Mouse (Mus musculus): ENCODE measurements around the gene Crhr1.

DNA sequence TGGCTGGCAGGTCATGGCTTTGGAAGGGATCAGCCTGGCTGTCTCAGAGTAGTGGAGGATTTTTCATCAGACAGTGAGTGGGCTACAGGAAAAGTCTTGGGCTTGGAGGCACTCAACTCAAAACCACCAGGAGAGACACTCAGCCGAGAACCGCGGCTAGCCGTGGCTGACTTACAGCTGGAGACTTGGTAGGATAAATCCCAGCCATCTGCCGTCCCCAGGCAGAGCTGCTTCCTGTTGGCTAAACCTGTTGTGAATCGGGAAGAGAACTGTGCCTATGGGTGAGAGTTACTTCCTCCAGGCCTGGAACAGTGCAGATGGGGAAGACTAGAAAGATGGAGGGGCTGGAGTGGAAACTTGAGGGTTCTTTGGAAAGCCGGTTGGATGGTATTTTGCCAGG, 9.7 kb upstream of the Crhr1 start:
- TF ChIP-seq POLR2A (IDR thresholded peaks at IDR 0.05; ENCODE audit: low read depth, low read length) (no peak), CTCF (IDR thresholded peaks at IDR 0.05; ENCODE audit: extremely low read depth, insufficient read length, insufficient replicate concordance, low read depth, low read length) (no peak)
